Mouse (Mus musculus): Measurements from ENCODE around the gene Mllt3. TPM values are rescaled to one million over a fixed set of nuclear protein-coding genes. Genes with fewer than 3 reads are reported as not detected.

The Mllt3 gene
- polyA plus RNA-seq, 1 experiment from 2014 or later, result 59.0 TPM

DNA sequence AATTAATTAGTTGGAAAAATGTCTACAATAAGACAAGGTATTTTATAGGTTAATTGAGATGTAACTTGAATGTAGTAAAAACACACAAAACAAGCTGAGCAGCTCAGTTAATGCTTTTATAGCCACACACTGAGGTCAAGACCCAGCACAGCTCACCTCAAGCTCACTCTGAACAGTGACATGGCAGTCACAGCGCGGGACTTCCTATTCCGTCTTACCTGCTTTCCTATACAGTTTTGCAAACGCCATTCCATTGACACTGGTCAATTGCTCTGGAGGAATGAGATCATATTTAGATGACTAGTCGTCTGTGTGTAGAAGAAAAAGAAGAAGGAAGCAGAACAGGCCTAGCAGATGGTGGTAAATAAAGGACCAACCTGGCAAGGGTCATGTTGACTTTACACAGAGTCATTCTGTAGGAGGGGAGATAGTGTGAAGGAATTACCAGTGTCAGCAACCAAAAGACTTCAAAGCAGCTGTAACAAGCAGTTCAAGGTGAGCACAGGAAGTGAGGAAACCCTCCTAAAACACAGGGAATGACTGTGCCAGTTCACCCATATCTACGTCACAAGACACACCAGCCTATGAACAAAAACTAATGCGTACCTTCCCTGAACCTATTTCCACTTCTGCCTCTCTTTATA is 217.6 kb downstream of the Mllt3 start:
- WGBS, result 92% methylated on average over 7 of the region's 7 CpGs
- Histone ChIP-seq H3K27ac (ENCODE audit: low read depth, low read length) (no peak overlapping the region), H3K4me1 (ENCODE audit: control insufficient read depth, insufficient read depth, low read depth, low read length) (peaks cover 8% of the 10 kb centered on the region; the same call in 1 of the 2 replicates), H3K9me3 (ENCODE audit: control insufficient read depth, low read length) (no peaks in the 10 kb centered on the region), H3K9ac (ENCODE audit: low read depth, low read length) (no peak overlapping the region), H3K4me3 (ENCODE audit: low read length) (no peak overlapping the region), H3K4me2 (ENCODE audit: low read length) (no peak overlapping the region), H3K27me3 (replicated peaks; ENCODE audit: control insufficient read depth, insufficient read depth, low read length) (no peaks in the 10 kb centered on the region), H3K36me3 (ENCODE audit: control insufficient read depth, insufficient read depth, low read length) (no peaks in the 10 kb centered on the region)
- no peak for ATAC-seq

DNA sequence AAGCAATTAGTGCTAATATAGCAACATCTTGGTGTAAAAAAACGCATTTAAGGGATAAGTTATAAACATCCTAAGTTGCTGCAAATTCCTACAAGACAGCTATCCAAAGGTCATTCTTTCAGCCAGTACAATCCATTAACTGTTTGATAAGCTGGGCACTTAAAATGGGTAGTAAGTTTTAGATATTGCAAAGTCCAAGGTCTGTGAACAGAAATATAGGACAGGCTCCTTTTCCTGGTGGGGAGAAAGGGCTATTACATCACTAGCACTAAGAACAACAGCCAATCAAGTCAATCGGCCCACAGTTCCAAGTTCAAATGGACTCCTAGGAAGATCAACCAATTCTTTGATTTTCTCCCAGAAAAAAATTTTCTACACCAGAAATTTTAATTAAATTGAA is 221.3 kb downstream of the Mllt3 start:
- ATAC-seq, result no peak
- no peak overlapping the region for H3K4me2 ChIP-seq (ENCODE audit: low read length)
- H3K4me3 ChIP-seq (ENCODE audit: low read length), result no peak overlapping the region
- H3K27ac ChIP-seq (ENCODE audit: low read depth, low read length), result no peak overlapping the region
- no peaks in the 10 kb centered on the region for H3K27me3 ChIP-seq (replicated peaks; ENCODE audit: control insufficient read depth, insufficient read depth, low read length)
- H3K9me3 ChIP-seq (ENCODE audit: control insufficient read depth, low read length), result no peaks in the 10 kb centered on the region
- no peaks in the 10 kb centered on the region for H3K36me3 ChIP-seq (ENCODE audit: control insufficient read depth, insufficient read depth, low read length)
- no peak overlapping the region for H3K9ac ChIP-seq (ENCODE audit: low read depth, low read length)
- no peaks in the 10 kb centered on the region for H3K4me1 ChIP-seq (ENCODE audit: control insufficient read depth, insufficient read depth, low read depth, low read length)
- 87% methylated on average over 2 of the region's 2 CpGs for WGBS

DNA sequence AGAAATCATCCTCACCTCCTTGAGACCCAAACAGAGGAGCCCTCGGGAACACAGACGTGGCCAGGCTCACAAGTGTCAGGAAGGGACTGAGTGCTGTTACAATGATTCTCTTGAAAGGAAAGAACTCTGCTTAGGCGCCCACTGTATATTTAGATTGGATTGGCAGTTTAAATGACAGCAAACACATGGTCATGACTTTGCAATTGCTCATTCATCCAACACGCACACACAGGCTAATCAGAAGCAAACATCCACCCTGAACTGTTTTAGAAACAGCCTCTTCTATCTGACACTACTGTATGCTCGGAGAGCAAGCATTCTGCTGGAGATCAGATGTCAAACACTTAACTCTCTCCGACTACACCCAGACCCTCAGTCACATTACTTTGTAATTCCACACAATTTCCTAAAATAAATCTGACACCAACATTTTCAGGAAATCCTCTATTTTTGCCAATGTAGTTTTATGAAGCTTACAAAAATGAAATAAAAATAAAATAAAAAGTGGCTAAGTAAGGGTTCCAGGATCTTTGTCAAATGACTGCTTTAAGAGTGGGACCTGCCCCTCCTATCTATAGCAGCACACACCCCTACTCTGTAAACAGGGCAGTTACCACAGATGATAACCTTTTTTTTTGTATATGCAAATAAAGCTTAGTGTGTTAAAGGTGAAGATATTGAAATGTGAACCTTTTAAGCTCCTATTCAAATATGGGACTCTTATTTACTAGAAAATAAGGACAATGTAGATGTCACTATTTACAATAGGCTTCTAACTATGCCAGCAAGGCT is 226.8 kb downstream of the Mllt3 start:
- H3K4me3 ChIP-seq (ENCODE audit: low read length), result no peak overlapping the region
- no peak overlapping the region for H3K27ac ChIP-seq (ENCODE audit: low read depth, low read length)
- no peak overlapping the region for H3K4me2 ChIP-seq (ENCODE audit: low read length)
- 22% methylated on average over 6 of the region's 6 CpGs for WGBS
- H3K4me1 ChIP-seq (ENCODE audit: control insufficient read depth, insufficient read depth, low read depth, low read length), result peaks cover 2% of the 10 kb centered on the region; the same call in 1 of the 2 replicates
- peak; percentile 40; the same call in 1 of the 2 replicates for ATAC-seq
- no peaks in the 10 kb centered on the region for H3K36me3 ChIP-seq (ENCODE audit: control insufficient read depth, insufficient read depth, low read length)
- no peaks in the 10 kb centered on the region for H3K9me3 ChIP-seq (ENCODE audit: control insufficient read depth, low read length)
- H3K9ac ChIP-seq (ENCODE audit: low read depth, low read length), result no peak overlapping the region
- H3K27me3 ChIP-seq (replicated peaks; ENCODE audit: control insufficient read depth, insufficient read depth, low read length), result no peaks in the 10 kb centered on the region

DNA sequence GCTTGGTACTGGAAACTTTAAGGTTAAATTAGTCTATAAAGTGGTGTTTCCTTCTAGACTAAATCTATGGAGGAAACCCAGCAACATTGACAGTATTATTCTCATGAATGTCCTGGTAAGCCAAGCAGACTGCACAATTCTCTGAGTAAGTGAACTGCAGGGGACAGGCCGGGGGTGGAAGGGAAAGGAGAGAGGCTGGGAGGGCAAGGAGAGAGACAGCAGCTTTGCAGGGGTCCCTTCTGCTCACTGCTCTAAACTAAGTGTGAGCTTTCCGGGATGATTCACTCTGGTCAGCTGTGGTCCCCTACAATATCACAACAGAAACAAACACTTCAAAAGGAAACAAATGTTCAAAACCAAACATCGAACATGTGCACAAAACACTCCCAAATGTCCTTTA is 228.6 kb downstream of the Mllt3 start:
- 40% methylated on average over 3 of the region's 3 CpGs for WGBS
- H3K4me2 ChIP-seq (ENCODE audit: low read length), result no peak overlapping the region
- ATAC-seq, result no peak
- no peaks in the 10 kb centered on the region for H3K27me3 ChIP-seq (replicated peaks; ENCODE audit: control insufficient read depth, insufficient read depth, low read length)
- no peak overlapping the region for H3K27ac ChIP-seq (ENCODE audit: low read depth, low read length)
- H3K9me3 ChIP-seq (ENCODE audit: control insufficient read depth, low read length), result no peaks in the 10 kb centered on the region
- H3K4me3 ChIP-seq (ENCODE audit: low read length), result no peak overlapping the region
- no peaks in the 10 kb centered on the region for H3K36me3 ChIP-seq (ENCODE audit: control insufficient read depth, insufficient read depth, low read length)
- H3K4me1 ChIP-seq (ENCODE audit: control insufficient read depth, insufficient read depth, low read depth, low read length), result peaks cover 2% of the 10 kb centered on the region; the same call in 1 of the 2 replicates
- H3K9ac ChIP-seq (ENCODE audit: low read depth, low read length), result no peak overlapping the region

GRCm38 (mm10) chr4:87803313-87803712 is 229.9 kb downstream of the Mllt3 start:
- Histone ChIP-seq H3K27ac (ENCODE audit: low read depth, low read length) (no peak overlapping the region), H3K36me3 (ENCODE audit: control insufficient read depth, insufficient read depth, low read length) (no peaks in the 10 kb centered on the region), H3K9ac (ENCODE audit: low read depth, low read length) (no peak overlapping the region), H3K4me2 (ENCODE audit: low read length) (no peak overlapping the region), H3K4me1 (ENCODE audit: control insufficient read depth, insufficient read depth, low read depth, low read length) (peaks cover 2% of the 10 kb centered on the region; the same call in 1 of the 2 replicates), H3K4me3 (ENCODE audit: low read length) (no peak overlapping the region), H3K9me3 (ENCODE audit: control insufficient read depth, low read length) (no peaks in the 10 kb centered on the region), H3K27me3 (replicated peaks; ENCODE audit: control insufficient read depth, insufficient read depth, low read length) (no peaks in the 10 kb centered on the region)
- 80% methylated on average over 3 of the region's 3 CpGs for WGBS
- no peak for ATAC-seq

DNA sequence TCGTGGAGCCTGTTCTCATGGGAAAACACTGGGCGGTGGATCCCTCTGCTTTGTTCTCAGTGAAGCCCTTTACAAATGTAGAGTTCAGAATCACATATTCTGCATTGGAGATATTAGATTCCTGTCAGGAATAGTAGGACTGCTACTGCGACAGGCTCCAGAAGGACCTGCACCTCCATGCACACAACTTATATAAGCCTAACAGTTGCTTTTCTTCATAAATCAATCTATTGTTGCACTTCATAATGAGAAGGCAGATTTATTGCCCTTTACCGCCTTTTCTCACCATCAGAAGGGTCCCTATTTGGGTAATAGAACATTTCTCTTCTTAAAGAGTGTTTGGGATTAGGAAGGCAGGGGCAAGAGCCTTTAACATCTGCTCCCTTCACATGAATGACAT is 231.0 kb downstream of the Mllt3 start:
- no peak overlapping the region for H3K4me3 ChIP-seq (ENCODE audit: low read length)
- 59% methylated on average over 4 of the region's 4 CpGs for WGBS
- no peaks in the 10 kb centered on the region for H3K9me3 ChIP-seq (ENCODE audit: control insufficient read depth, low read length)
- ATAC-seq, result no peak
- no peak overlapping the region for H3K9ac ChIP-seq (ENCODE audit: low read depth, low read length)
- peaks cover 2% of the 10 kb centered on the region; the same call in 1 of the 2 replicates for H3K4me1 ChIP-seq (ENCODE audit: control insufficient read depth, insufficient read depth, low read depth, low read length)
- H3K27ac ChIP-seq (ENCODE audit: low read depth, low read length), result no peak overlapping the region
- H3K36me3 ChIP-seq (ENCODE audit: control insufficient read depth, insufficient read depth, low read length), result no peaks in the 10 kb centered on the region
- H3K27me3 ChIP-seq (replicated peaks; ENCODE audit: control insufficient read depth, insufficient read depth, low read length), result no peaks in the 10 kb centered on the region
- H3K4me2 ChIP-seq (ENCODE audit: low read length), result no peak overlapping the region

- Histone ChIP-seq H3K4me1 (ENCODE audit: control insufficient read depth, insufficient read depth, low read depth, low read length) (peaks cover 2% of the 10 kb centered on the region; the same call in 1 of the 2 replicates), H3K4me2 (ENCODE audit: low read length) (no peak overlapping the region), H3K27me3 (replicated peaks; ENCODE audit: control insufficient read depth, insufficient read depth, low read length) (no peaks in the 10 kb centered on the region), H3K27ac (ENCODE audit: low read depth, low read length) (no peak overlapping the region), H3K9ac (ENCODE audit: low read depth, low read length) (no peak overlapping the region), H3K9me3 (ENCODE audit: control insufficient read depth, low read length) (no peaks in the 10 kb centered on the region), H3K36me3 (ENCODE audit: control insufficient read depth, insufficient read depth, low read length) (no peaks in the 10 kb centered on the region), H3K4me3 (ENCODE audit: low read length) (no peak overlapping the region)
- no peak for ATAC-seq
- 74% methylated on average over 3 of the region's 3 CpGs for WGBS
Measured at GRCm38 (mm10) chr4:87801332-87801731, 231.8 kb downstream of the Mllt3 start.

DNA sequence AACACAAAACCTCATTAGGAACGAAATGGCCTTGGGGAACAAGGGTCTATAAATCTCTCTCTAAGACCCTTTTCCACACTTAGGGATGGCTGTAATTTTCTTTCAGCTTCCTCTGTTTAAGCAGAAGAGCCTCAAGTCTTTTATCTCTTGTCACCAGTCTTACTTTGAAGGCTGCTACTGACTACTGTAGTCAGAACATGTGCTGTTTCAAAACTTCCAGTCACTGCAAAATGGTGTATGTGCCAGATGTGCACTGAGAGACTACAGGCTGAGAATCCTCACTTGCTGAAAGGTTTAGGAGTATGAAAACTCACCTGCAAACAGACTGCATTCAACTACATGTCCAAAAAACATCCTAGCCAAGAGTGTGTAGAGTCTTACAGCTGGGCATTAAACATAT is 232.9 kb downstream of the Mllt3 start:
- no peak overlapping the region for H3K9ac ChIP-seq (ENCODE audit: low read depth, low read length)
- no peak overlapping the region for H3K4me2 ChIP-seq (ENCODE audit: low read length)
- no peaks in the 10 kb centered on the region for H3K27me3 ChIP-seq (replicated peaks; ENCODE audit: control insufficient read depth, insufficient read depth, low read length)
- no peak overlapping the region for H3K27ac ChIP-seq (ENCODE audit: low read depth, low read length)
- ATAC-seq, result no peak
- H3K4me3 ChIP-seq (ENCODE audit: low read length), result no peak overlapping the region
- 72% methylated on average over 1 of the region's 1 CpGs for WGBS
- H3K4me1 ChIP-seq (ENCODE audit: control insufficient read depth, insufficient read depth, low read depth, low read length), result no peaks in the 10 kb centered on the region; the same call in 1 of the 2 replicates
- H3K36me3 ChIP-seq (ENCODE audit: control insufficient read depth, insufficient read depth, low read length), result no peaks in the 10 kb centered on the region
- H3K9me3 ChIP-seq (ENCODE audit: control insufficient read depth, low read length), result no peaks in the 10 kb centered on the region

DNA sequence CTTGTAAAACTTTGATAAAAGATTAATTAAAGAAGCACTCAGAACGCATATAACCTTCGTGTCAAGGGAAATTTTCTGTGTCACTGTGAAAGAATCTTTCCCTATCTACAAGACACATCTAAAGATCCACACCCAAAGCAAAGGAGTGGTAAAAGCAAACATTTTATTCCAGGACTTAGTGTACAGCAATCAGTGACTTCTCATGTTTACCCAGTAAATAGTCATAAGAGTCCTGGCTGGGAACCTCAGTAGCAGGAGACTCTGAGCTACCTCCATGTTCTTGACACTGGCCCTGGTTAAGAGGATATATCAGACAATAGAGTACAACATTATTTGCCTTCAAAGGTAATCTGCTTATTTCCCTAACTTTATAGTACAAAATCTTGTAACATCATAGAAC is 233.7 kb downstream of the Mllt3 start:
- no peak overlapping the region for H3K4me2 ChIP-seq (ENCODE audit: low read length)
- no peaks in the 10 kb centered on the region; the same call in 1 of the 2 replicates for H3K4me1 ChIP-seq (ENCODE audit: control insufficient read depth, insufficient read depth, low read depth, low read length)
- WGBS, result 89% methylated on average over 2 of the region's 2 CpGs
- H3K4me3 ChIP-seq (ENCODE audit: low read length), result no peak overlapping the region
- H3K36me3 ChIP-seq (ENCODE audit: control insufficient read depth, insufficient read depth, low read length), result no peaks in the 10 kb centered on the region
- ATAC-seq, result no peak
- no peaks in the 10 kb centered on the region for H3K27me3 ChIP-seq (replicated peaks; ENCODE audit: control insufficient read depth, insufficient read depth, low read length)
- no peak overlapping the region for H3K9ac ChIP-seq (ENCODE audit: low read depth, low read length)
- no peaks in the 10 kb centered on the region for H3K9me3 ChIP-seq (ENCODE audit: control insufficient read depth, low read length)
- no peak overlapping the region for H3K27ac ChIP-seq (ENCODE audit: low read depth, low read length)
